9 mouse cellular contexts compared by ENCODE assay signal in genomic region chr1:84934151-84934502, GRCm38 (mm10). TPM values are rescaled to one million over a fixed set of nuclear protein-coding genes. Genes with fewer than 3 reads are reported as not detected.
DNase-seq lines count a peak whose midpoint lies in the region; ATAC-seq and TF ChIP-seq lines count a peak whose summit lies in the region.
"Had no signal": no experiment of that assay in that cellular context is flagged by ENCODE, and none has a peak within 500 bp of the region (broad histone marks: within the 10 kb centered on the region; RNA-seq: fewer than 3 reads in every experiment).

No protein-coding gene starts in this region.

- TF ChIP-seq CTCF in bone marrow macrophage, adult 2 months (IDR thresholded peaks at IDR 0.05; ENCODE audit: low read depth, low read length): no peak

- peak overlapping the region; percentile 49; the same call in 1 of the 2 replicates for H3K9ac ChIP-seq in kidney, embryonic 14.5 days (ENCODE audit: low read depth, low read length)
- peak overlapping the region; percentile 90 for H3K9ac ChIP-seq in forebrain, embryonic 14.5 days (ENCODE audit: low read length)
- H3K9ac ChIP-seq in liver, embryonic 16.5 days (ENCODE audit: low read depth, low read length): no peak overlapping the region

- H3K4me1 ChIP-seq in kidney, embryonic 14.5 days (ENCODE audit: control insufficient read depth, insufficient read depth, low read length): no peaks in the 10 kb centered on the region
- peaks cover 6% of the 10 kb centered on the region for H3K4me1 ChIP-seq in bone marrow macrophage, adult 2 months (ENCODE audit: control insufficient read depth, insufficient read depth, low read length)
- H3K4me1 ChIP-seq in forebrain, embryonic 14.5 days (ENCODE audit: control insufficient read depth, insufficient read depth, low read length): 0 out of 2 replicates have a peak, but pooled peaks cover 3% of the 10 kb centered on the region
- H3K4me1 ChIP-seq in liver, embryonic 16.5 days (ENCODE audit: control insufficient read depth, low read depth, low read length): peaks cover 4% of the 10 kb centered on the region; the same call in 1 of the 2 replicates

- no peak overlapping the region for H3K27ac ChIP-seq in kidney, embryonic 14.5 days (ENCODE audit: low read depth, low read length)
- no peak overlapping the region for H3K27ac ChIP-seq in bone marrow macrophage, adult 2 months (ENCODE audit: insufficient read depth, low read depth, low read length)
- peak overlapping the region; percentile 88 for H3K27ac ChIP-seq in forebrain, embryonic 14.5 days (ENCODE audit: low read depth, low read length)
- no peak overlapping the region for H3K27ac ChIP-seq in liver, embryonic 16.5 days (ENCODE audit: low read length)
- H3K27ac ChIP-seq: macrophage had no signal

- H3K27me3 ChIP-seq in kidney, embryonic 14.5 days (ENCODE audit: control insufficient read depth, insufficient read depth, low read length): peaks cover 10% of the 10 kb centered on the region; the same call in 1 of the 2 replicates
- no peaks in the 10 kb centered on the region for H3K27me3 ChIP-seq in forebrain, embryonic 14.5 days (replicated peaks; ENCODE audit: control insufficient read depth, insufficient read depth, low read length)
- peaks cover 20% of the 10 kb centered on the region for H3K27me3 ChIP-seq in liver, embryonic 16.5 days (ENCODE audit: control insufficient read depth, insufficient read depth, low read depth, low read length)

- no peak; the same call in 1 of the 2 replicates for ATAC-seq in kidney, embryonic 14.5 days (ENCODE audit: low FRiP score, low TSS enrichment)
- no peak for ATAC-seq in forebrain, embryonic 14.5 days
- ATAC-seq in liver, embryonic 16.5 days (ENCODE audit: low read depth): no peak
- ATAC-seq in inflammation-experienced regulatory T-cells, adult 6 months: no peak

- WGBS in kidney, embryonic 14.5 days: 1% methylated on average over 12 of the region's 12 CpGs
- WGBS in forebrain, embryonic 14.5 days: 1% methylated on average over 12 of the region's 12 CpGs
- WGBS in liver, embryonic 16.5 days (ENCODE audit: insufficient replicate concordance): 1% methylated on average over 12 of the region's 12 CpGs

- H3K36me3 ChIP-seq in kidney, embryonic 14.5 days (ENCODE audit: control insufficient read depth, insufficient read depth, low read length): no peaks in the 10 kb centered on the region
- 0 out of 2 replicates have a peak, but pooled peaks cover 2% of the 10 kb centered on the region for H3K36me3 ChIP-seq in forebrain, embryonic 14.5 days (ENCODE audit: control insufficient read depth, insufficient read depth, low read length)
- H3K36me3 ChIP-seq in liver, embryonic 16.5 days (ENCODE audit: control insufficient read depth, insufficient read depth): no peaks in the 10 kb centered on the region

- DNase-seq in kidney, adult 8-10 months: no peak
- DNase-seq in forebrain, embryonic 14.5 days (ENCODE audit: low spot score): peak; percentile 69
- no peak for DNase-seq in B cell, adult 2 months
- no peak for DNase-seq in right cerebral cortex, postnatal 4 days

- TF ChIP-seq POLR2A in bone marrow macrophage, adult 2 months (IDR thresholded peaks at IDR 0.05; ENCODE audit: borderline replicate concordance, low read depth, low read length): no peak

- peak overlapping the region; percentile 55 for H3K4me3 ChIP-seq in kidney, embryonic 14.5 days (ENCODE audit: low read length)
- peak overlapping the region; percentile 58 for H3K4me3 ChIP-seq in bone marrow macrophage, adult 2 months (ENCODE audit: insufficient read depth, low read length)
- peak overlapping the region; percentile 65 for H3K4me3 ChIP-seq in forebrain, embryonic 14.5 days (ENCODE audit: low read depth, low read length)
- peak overlapping the region; percentile 26 for H3K4me3 ChIP-seq in liver, embryonic 16.5 days (ENCODE audit: low read depth, low read length)

- peak overlapping the region; percentile 88 for H3K4me2 ChIP-seq in kidney, embryonic 14.5 days (replicated peaks; ENCODE audit: low read depth, low read length)
- H3K4me2 ChIP-seq in forebrain, embryonic 14.5 days (ENCODE audit: low read length): peak overlapping the region; percentile 70
- peak overlapping the region; percentile 50 for H3K4me2 ChIP-seq in liver, embryonic 16.5 days (ENCODE audit: low read depth, low read length)

- no peaks in the 10 kb centered on the region for H3K9me3 ChIP-seq in kidney, embryonic 14.5 days (ENCODE audit: control insufficient read depth, low read length)
- no peaks in the 10 kb centered on the region for H3K9me3 ChIP-seq in forebrain, embryonic 14.5 days (replicated peaks; ENCODE audit: control insufficient read depth, low read length)
- H3K9me3 ChIP-seq in liver, embryonic 16.5 days (replicated peaks; ENCODE audit: control insufficient read depth, low read length): no peaks in the 10 kb centered on the region

RNA-seq across cellular contexts. Expression of gene Slc16a14, which starts 0.8 kb away (rescaled TPM):
- polyA plus RNA-seq in kidney, embryonic 14.5 days (2014; fragmentation: Nextera tagmentation; extraction: Ambion mirVana): 0.41 and 0.53 TPM in 2 replicates
- not detected in 2 replicates for polyA plus RNA-seq in bone marrow macrophage, adult 2 months (2012; ENCODE audit: insufficient read depth, insufficient read length, missing spikeins)
- 9.1 and 9.9 TPM in 2 replicates for polyA plus RNA-seq in forebrain, embryonic 14.5 days (2014; fragmentation: Nextera tagmentation; extraction: Ambion mirVana)
- polyA plus RNA-seq in liver, embryonic 16.5 days (2015; fragmentation: Nextera tagmentation; extraction: Ambion mirVana): 0.04 TPM in 1 of 2 replicates, not detected in the other
- not detected for polyA plus RNA-seq in inflammation-experienced regulatory T-cells, adult 6 months (2017; shearing (Covaris generic))
